Mouse (Mus musculus) spleen, adult 2 months (tissue): ENCODE results near the gene Nup93.

Experiments
- CTCF ChIP-seq: fragments of 200-500 bp; IDR thresholded peaks from 2 replicates; pipeline ENCODE4 v1.5.1; 2011; ENCODE audit warnings: mild to moderate bottlenecking, inconsistent platforms; ENCODE audit not compliant: insufficient read depth, insufficient read length, insufficient replicate concordance; ENCODE audit errors: extremely low read depth
- POLR2A ChIP-seq: fragments of 200-500 bp; IDR thresholded peaks from 2 replicates; pipeline ENCODE4 v1.6.1; 2011; ENCODE audit warnings: low read depth, low read length, inconsistent platforms

DNA sequence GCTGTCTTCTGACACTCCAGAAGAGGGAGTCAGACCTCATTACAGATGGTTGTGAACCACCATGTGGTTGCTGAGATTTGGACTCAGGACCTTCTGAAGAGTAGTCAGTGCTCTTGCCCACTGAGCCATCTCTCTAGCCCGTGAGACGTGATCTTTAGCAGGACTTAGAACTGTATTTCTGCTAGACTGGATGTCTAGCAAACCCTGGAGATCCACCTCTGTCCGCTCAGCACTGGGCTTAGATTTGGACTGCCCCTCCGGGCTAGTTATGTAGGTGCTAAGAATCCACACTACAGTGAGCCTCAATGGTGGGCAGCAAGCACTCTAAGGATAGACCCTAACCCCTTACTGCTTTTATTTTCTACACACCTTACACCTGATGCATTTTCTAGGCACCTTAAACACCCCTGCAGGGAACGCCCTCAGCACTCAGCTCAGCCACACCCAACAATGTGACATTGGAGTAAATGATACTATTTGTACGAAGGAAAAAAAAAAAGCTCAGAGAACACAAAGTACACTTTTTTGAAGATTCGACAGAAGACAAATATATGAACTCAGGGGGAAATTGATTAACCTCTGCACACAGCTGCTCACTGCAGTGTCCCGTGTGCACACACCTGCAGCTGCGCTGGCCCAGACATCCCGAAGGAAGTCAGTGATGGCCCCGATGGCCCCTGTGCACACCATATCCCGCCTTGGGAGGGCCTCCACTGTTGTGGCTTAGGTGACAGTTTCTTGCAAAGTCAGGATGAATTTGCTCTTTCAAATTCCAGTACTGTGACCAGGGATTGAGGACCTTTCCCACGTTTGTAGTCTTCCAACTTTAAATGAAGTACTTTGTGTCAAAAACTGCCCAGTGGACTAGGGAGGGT lies 32.1 kb upstream of the Nup93 start:
- TF ChIP-seq POLR2A = no peak
- TF ChIP-seq CTCF = no peak
